Mouse (Mus musculus) lung, embryonic 16.5 days (tissue): ENCODE data around the gene Smarcc1. TPM values are rescaled to one million over a fixed set of nuclear protein-coding genes. Genes with fewer than 3 reads are reported as not detected.
"Not testable (repeated sequence)": the region's sequence is repeated elsewhere in the genome, so short reads cannot be mapped to it uniquely, and the experiment has no call there.

Experiments used
- ATAC-seq: fragments of 200-750 bp; cut with Nextera tagmentation; 2 replicates; pipeline ENCODE4 v1.8.0; 2017; ENCODE audit warnings: low read depth, mild to moderate bottlenecking, moderate library complexity
- H3K27ac ChIP-seq: fragments of 300-500 bp; sonication (generic); 2 replicates; pipeline ENCODE4 v1.5.1; 2014; ENCODE audit warnings: mild to moderate bottlenecking, control low read depth, low read length
- H3K27me3 ChIP-seq: fragments of 300-500 bp; sonication (generic); 2 replicates; pipeline ENCODE4 v1.6.1; 2014; ENCODE audit warnings: low read depth, low read length, mixed read lengths; ENCODE audit not compliant: control insufficient read depth, insufficient read depth
- H3K36me3 ChIP-seq: fragments of 300-500 bp; sonication (generic); 2 replicates; pipeline ENCODE4 v1.6.1; 2014; ENCODE audit warnings: low read length; ENCODE audit not compliant: control insufficient read depth, insufficient read depth
- H3K4me1 ChIP-seq: fragments of 300-500 bp; sonication (generic); replicated peaks from 2 replicates; pipeline ENCODE4 v1.6.1; 2014; ENCODE audit warnings: low read length, mixed read lengths; ENCODE audit not compliant: control insufficient read depth, insufficient read depth
- H3K4me2 ChIP-seq: fragments of 300-500 bp; sonication (generic); 2 replicates; pipeline ENCODE4 v1.6.1; 2014; ENCODE audit warnings: low read depth, low read length, control low read depth
- H3K4me3 ChIP-seq: fragments of 300-500 bp; sonication (generic); 2 replicates; pipeline ENCODE4 v1.5.1; 2014; ENCODE audit warnings: mild to moderate bottlenecking, low read length, control low read depth
- H3K9ac ChIP-seq: fragments of 300-500 bp; sonication (generic); 2 replicates; pipeline ENCODE4 v1.6.1; 2014; ENCODE audit warnings: low read length, control low read depth
- H3K9me3 ChIP-seq: fragments of 300-500 bp; sonication (generic); 2 replicates; pipeline ENCODE4 v1.6.1; 2016; ENCODE audit warnings: low read length; ENCODE audit not compliant: control insufficient read depth
- WGBS: fragments of 180-500 bp; shearing (Covaris S2); extraction: QIAGEN DNeasy Blood & Tissue Kit; methylation state at CpG from one replicate; pipeline ENCODE4 v1.1.7; 2014; 5-methylcytosine and 5-hydroxymethylcytosine counted together
- polyA plus RNA-seq: library from polyadenylated mRNA; unstranded; fragments of >200 nt; fragmentation: Nextera tagmentation; extraction: Ambion mirVana; gene quantifications from 2 replicates; pipeline ENCODE4 v1.2.1, GENCODE M21; 2015

The Smarcc1 gene
- polyA plus RNA-seq, 1 experiment from 2014 or later = 87.1 TPM

- H3K36me3 ChIP-seq = peaks cover 23% of the 10 kb centered on the region
- no peaks in the 10 kb centered on the region for H3K4me1 ChIP-seq
- no peak overlapping the region for H3K9ac ChIP-seq
- ATAC-seq = no peak
- no peak overlapping the region for H3K4me3 ChIP-seq
- H3K9me3 ChIP-seq = no peaks in the 10 kb centered on the region
- no peak overlapping the region for H3K4me2 ChIP-seq
- WGBS = 96% methylated on average over 1 of the region's 1 CpGs
- no peak overlapping the region for H3K27ac ChIP-seq
- no peaks in the 10 kb centered on the region for H3K27me3 ChIP-seq
These were observed 41.5 kb downstream of the Smarcc1 start for GRCm38 (mm10) chr9:110159036-110159435.

GRCm38 (mm10) chr9:110160486-110160885 is 43.0 kb downstream of the Smarcc1 start:
- 99% methylated on average over 2 of the region's 2 CpGs for WGBS

GRCm38 (mm10) chr9:110162441-110162840 is 44.9 kb downstream of the Smarcc1 start:
- H3K9me3 ChIP-seq = no peaks in the 10 kb centered on the region
- no peaks in the 10 kb centered on the region for H3K4me1 ChIP-seq
- no peak overlapping the region for H3K9ac ChIP-seq
- H3K27ac ChIP-seq = no peak overlapping the region
- peaks cover 19% of the 10 kb centered on the region for H3K36me3 ChIP-seq
- WGBS = 84% methylated on average over 5 of the region's 5 CpGs
- H3K4me3 ChIP-seq = no peak overlapping the region
- ATAC-seq = no peak
- no peak overlapping the region for H3K4me2 ChIP-seq
- H3K27me3 ChIP-seq = no peaks in the 10 kb centered on the region

More at GRCm38 (mm10) chr9:110160486-110160885, 43.0 kb downstream of the Smarcc1 start:
- not testable (repeated sequence) for H3K9ac ChIP-seq, H3K4me2 ChIP-seq, ATAC-seq, H3K4me1 ChIP-seq, H3K4me3 ChIP-seq, H3K9me3 ChIP-seq, H3K27ac ChIP-seq, H3K27me3 ChIP-seq
- H3K36me3 ChIP-seq = peaks cover 24% of the 10 kb centered on the region

GRCm38 (mm10) chr9:110163071-110163470 is 45.6 kb downstream of the Smarcc1 start:
- ATAC-seq = no peak
- WGBS = 79% methylated on average over 2 of the region's 2 CpGs
- Histone ChIP-seq H3K36me3 (peaks cover 23% of the 10 kb centered on the region), H3K4me3 (no peak overlapping the region), H3K4me2 (no peak overlapping the region), H3K27me3 (no peaks in the 10 kb centered on the region), H3K9me3 (no peaks in the 10 kb centered on the region), H3K27ac (no peak overlapping the region), H3K4me1 (no peaks in the 10 kb centered on the region), H3K9ac (no peak overlapping the region)

- Histone ChIP-seq H3K9ac (no peak overlapping the region), H3K36me3 (peaks cover 34% of the 10 kb centered on the region), H3K9me3 (no peaks in the 10 kb centered on the region), H3K27me3 (no peaks in the 10 kb centered on the region), H3K4me3 (no peak overlapping the region), H3K4me2 (no peak overlapping the region), H3K4me1 (no peaks in the 10 kb centered on the region), H3K27ac (no peak overlapping the region)
- ATAC-seq = no peak
- WGBS = 91% methylated on average over 5 of the region's 5 CpGs
These were observed 53.4 kb downstream of the Smarcc1 start for GRCm38 (mm10) chr9:110170858-110171257.

- H3K27me3 ChIP-seq = no peaks in the 10 kb centered on the region
- H3K9me3 ChIP-seq = no peaks in the 10 kb centered on the region
- no peaks in the 10 kb centered on the region for H3K4me1 ChIP-seq
- H3K36me3 ChIP-seq = peaks cover 42% of the 10 kb centered on the region
- no peak overlapping the region for H3K4me3 ChIP-seq
- no peak overlapping the region for H3K4me2 ChIP-seq
- no peak overlapping the region for H3K27ac ChIP-seq
- ATAC-seq = no peak
- WGBS = 82% methylated on average over 2 of the region's 2 CpGs
- H3K9ac ChIP-seq = no peak overlapping the region
These were observed 82.4 kb downstream of the Smarcc1 start for GRCm38 (mm10) chr9:110199870-110200269.

- H3K27ac ChIP-seq = no peak overlapping the region
- H3K4me3 ChIP-seq = no peak overlapping the region
- 74% methylated on average over 15 of the region's 15 CpGs for WGBS
- H3K4me1 ChIP-seq = no peaks in the 10 kb centered on the region
- H3K9ac ChIP-seq = no peak overlapping the region
- no peaks in the 10 kb centered on the region for H3K27me3 ChIP-seq
- H3K4me2 ChIP-seq = no peak overlapping the region
- ATAC-seq = no peak
- H3K9me3 ChIP-seq = no peaks in the 10 kb centered on the region
- H3K36me3 ChIP-seq = peaks cover 47% of the 10 kb centered on the region
These were observed 88.3 kb downstream of the Smarcc1 start for GRCm38 (mm10) chr9:110205526-110206404.

GRCm38 (mm10) chr9:110206437-110206836 is 88.9 kb downstream of the Smarcc1 start:
- 90% methylated on average over 2 of the region's 2 CpGs for WGBS
- Histone ChIP-seq H3K4me1 (no peaks in the 10 kb centered on the region), H3K36me3 (peaks cover 52% of the 10 kb centered on the region), H3K9ac (no peak overlapping the region), H3K27me3 (no peaks in the 10 kb centered on the region), H3K9me3 (no peaks in the 10 kb centered on the region), H3K4me2 (no peak overlapping the region), H3K4me3 (no peak overlapping the region), H3K27ac (no peak overlapping the region)
- no peak for ATAC-seq

- no peaks in the 10 kb centered on the region for H3K27me3 ChIP-seq
- H3K4me2 ChIP-seq = no peak overlapping the region
- H3K36me3 ChIP-seq = peaks cover 48% of the 10 kb centered on the region
- no peak overlapping the region for H3K4me3 ChIP-seq
- ATAC-seq = no peak
- no peak overlapping the region for H3K9ac ChIP-seq
- H3K9me3 ChIP-seq = no peaks in the 10 kb centered on the region
- 57% methylated on average over 7 of the region's 7 CpGs for WGBS
- H3K27ac ChIP-seq = no peak overlapping the region
- H3K4me1 ChIP-seq = no peaks in the 10 kb centered on the region
These were observed 90.8 kb downstream of the Smarcc1 start for GRCm38 (mm10) chr9:110208265-110208664.
